Mouse (Mus musculus) liver, embryonic 12.5 days (tissue): Measurements from ENCODE around the gene Tmem273. TPM values are rescaled to one million over a fixed set of nuclear protein-coding genes. Genes with fewer than 3 reads are reported as not detected.

Experiments
- ATAC-seq: fragments of 200-750 bp; cut with Nextera tagmentation; 2 replicates; pipeline ENCODE4 v1.8.0; 2017; ENCODE audit warnings: moderate number of reproducible peaks, mild to moderate bottlenecking, moderate library complexity
- H3K27ac ChIP-seq: fragments of 300-500 bp; sonication (generic); 2 replicates; pipeline ENCODE4 v1.5.1; 2016; ENCODE audit warnings: mild to moderate bottlenecking
- H3K27me3 ChIP-seq: fragments of 300-500 bp; sonication (generic); replicated peaks from 2 replicates; pipeline ENCODE4 v1.6.1; 2016; ENCODE audit warnings: mild to moderate bottlenecking, moderate library complexity
- H3K36me3 ChIP-seq: fragments of 300-500 bp; sonication (generic); 2 replicates; pipeline ENCODE4 v1.6.1; 2016; ENCODE audit warnings: mild to moderate bottlenecking, moderate library complexity
- H3K4me1 ChIP-seq: fragments of 300-500 bp; sonication (generic); 2 replicates; pipeline ENCODE4 v1.6.1; 2016
- H3K4me2 ChIP-seq: fragments of 300-500 bp; sonication (generic); 2 replicates; pipeline ENCODE4 v1.6.1; 2016; ENCODE audit warnings: mild to moderate bottlenecking, moderate library complexity
- H3K4me3 ChIP-seq: fragments of 300-500 bp; sonication (generic); 2 replicates; pipeline ENCODE4 v1.5.1; 2016; ENCODE audit warnings: mild to moderate bottlenecking, moderate library complexity
- H3K9ac ChIP-seq: fragments of 300-500 bp; sonication (generic); 2 replicates; pipeline ENCODE4 v1.6.1; 2016; ENCODE audit warnings: mild to moderate bottlenecking, moderate library complexity
- H3K9me3 ChIP-seq: fragments of 300-500 bp; sonication (generic); replicated peaks from 2 replicates; pipeline ENCODE4 v1.6.1; 2016; ENCODE audit warnings: mild to moderate bottlenecking, moderate library complexity
- WGBS: fragments of 180-500 bp; shearing (Covaris S2); methylation state at CpG from one replicate; pipeline ENCODE4 v1.1.7; 2016; ENCODE audit not compliant: insufficient replicate concordance; 5-methylcytosine and 5-hydroxymethylcytosine counted together
- polyA plus RNA-seq: library from polyadenylated mRNA; unstranded; fragments of >200 nt; fragmentation: Nextera tagmentation; extraction: Ambion mirVana; gene quantifications from 2 replicates; pipeline ENCODE4 v1.2.1, GENCODE M21; 2016

Tmem273 gene
- polyA plus RNA-seq, 1 experiment from 2014 or later = 0.50 TPM

DNA sequence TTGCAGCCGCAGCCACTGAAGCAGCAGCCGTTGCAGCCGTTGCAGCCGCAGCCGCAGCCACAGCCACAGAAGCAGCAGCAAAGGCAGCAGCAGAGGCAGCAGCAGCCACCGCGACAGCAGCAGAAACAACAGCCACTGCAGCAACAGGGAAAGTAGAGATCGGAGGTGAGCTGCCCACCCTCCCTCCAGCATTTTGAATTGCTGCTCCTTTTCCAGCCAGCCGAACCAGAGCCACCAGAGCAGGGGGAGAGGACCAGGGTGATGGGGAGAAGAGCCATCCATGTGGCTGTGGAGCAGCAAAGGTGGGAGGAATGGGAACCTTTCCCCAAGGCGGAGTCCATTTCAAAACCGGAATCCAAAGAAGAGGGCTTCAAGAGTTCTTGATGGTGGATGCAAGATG lies 50.4 kb downstream of the Tmem273 start:
- no peak overlapping the region for H3K27ac ChIP-seq
- ATAC-seq = no peak
- no peak overlapping the region for H3K9ac ChIP-seq
- H3K4me3 ChIP-seq = no peak overlapping the region
- 76% methylated on average over 11 of the region's 11 CpGs for WGBS
- H3K9me3 ChIP-seq = no peaks in the 10 kb centered on the region
- H3K27me3 ChIP-seq = peaks cover 4% of the 10 kb centered on the region; the same call in 1 of the 2 replicates
- H3K4me2 ChIP-seq = no peak overlapping the region
- no peaks in the 10 kb centered on the region for H3K4me1 ChIP-seq
- H3K36me3 ChIP-seq = no peaks in the 10 kb centered on the region

DNA sequence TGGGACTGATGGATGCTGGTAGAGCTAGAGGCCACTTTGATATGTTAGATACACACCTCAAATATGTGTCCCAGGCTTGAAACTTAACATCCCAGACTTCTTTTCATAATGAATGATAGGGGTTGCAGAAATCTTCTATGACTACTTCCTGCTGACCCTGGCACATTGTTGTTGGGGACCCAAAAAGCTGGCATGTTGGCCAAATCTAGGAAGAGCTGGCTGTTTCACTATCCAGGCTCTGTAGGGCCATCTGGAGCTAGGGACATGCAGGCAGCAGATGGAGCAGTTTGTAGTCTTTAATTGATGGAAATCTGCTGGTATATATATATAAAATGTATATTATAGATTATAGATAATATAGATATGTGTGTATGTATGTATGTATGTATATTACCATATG lies 56.3 kb downstream of the Tmem273 start:
- no peak overlapping the region for H3K4me3 ChIP-seq
- H3K36me3 ChIP-seq = no peaks in the 10 kb centered on the region
- H3K4me1 ChIP-seq = no peaks in the 10 kb centered on the region
- ATAC-seq = no peak
- no peak overlapping the region for H3K4me2 ChIP-seq
- H3K27ac ChIP-seq = no peak overlapping the region
- H3K27me3 ChIP-seq = no peaks in the 10 kb centered on the region
- H3K9ac ChIP-seq = no peak overlapping the region
- no peaks in the 10 kb centered on the region for H3K9me3 ChIP-seq

DNA sequence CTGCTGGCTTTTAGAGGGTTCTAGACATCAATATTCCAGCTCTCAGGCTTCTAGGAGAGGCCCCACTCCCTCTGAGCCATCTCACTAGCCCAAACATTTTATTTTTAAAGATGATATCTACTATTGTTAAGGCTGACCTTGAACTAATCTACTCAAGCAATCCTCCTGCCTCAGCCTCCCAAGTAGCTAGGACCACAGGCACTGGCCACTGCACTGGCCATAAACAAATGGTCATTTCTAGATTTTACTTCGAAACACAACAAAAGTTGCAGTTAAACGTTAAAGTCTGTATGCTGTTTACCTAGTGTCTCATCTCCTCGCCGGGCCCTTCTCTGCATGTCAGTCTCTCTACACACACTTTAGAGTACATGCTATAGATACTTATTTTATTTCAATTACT lies 68.3 kb downstream of the Tmem273 start:
- Histone ChIP-seq H3K4me3 (no peak overlapping the region), H3K4me1 (no peaks in the 10 kb centered on the region), H3K4me2 (no peak overlapping the region), H3K27me3 (peaks cover 41% of the 10 kb centered on the region), H3K9me3 (no peaks in the 10 kb centered on the region), H3K27ac (no peak overlapping the region), H3K9ac (no peak overlapping the region), H3K36me3 (no peaks in the 10 kb centered on the region)
- 72% methylated on average over 4 of the region's 4 CpGs for WGBS
- ATAC-seq = no peak

DNA sequence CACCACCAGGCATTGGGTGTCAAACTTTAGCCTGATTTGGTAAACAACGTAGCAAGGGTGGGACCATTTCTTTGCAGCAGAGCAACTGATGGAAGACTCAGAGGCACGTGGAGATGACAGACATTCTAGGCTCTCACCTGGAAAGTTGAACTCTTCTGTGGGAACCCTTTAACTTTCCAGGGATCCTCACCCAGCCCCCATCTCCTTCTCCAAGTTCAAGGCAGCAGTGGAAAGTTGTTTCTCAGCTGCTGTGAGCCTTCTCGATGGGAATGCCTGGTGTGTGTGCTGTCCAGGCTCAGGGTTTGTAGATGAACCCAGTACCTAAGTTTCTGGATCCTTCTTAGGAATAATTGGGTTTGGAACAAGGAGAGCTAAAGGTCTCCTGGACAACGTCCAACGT lies 70.5 kb downstream of the Tmem273 start:
- Histone ChIP-seq H3K4me1 (peaks cover 11% of the 10 kb centered on the region; the same call in 1 of the 2 replicates), H3K36me3 (no peaks in the 10 kb centered on the region), H3K27me3 (peaks cover 47% of the 10 kb centered on the region), H3K27ac (no peak overlapping the region), H3K4me2 (peak overlapping the region; percentile 54), H3K9ac (no peak overlapping the region), H3K4me3 (peak overlapping the region; percentile 50; the same call in 1 of the 2 replicates), H3K9me3 (no peaks in the 10 kb centered on the region)
- ATAC-seq = no peak
- 28% methylated on average over 5 of the region's 5 CpGs for WGBS

DNA sequence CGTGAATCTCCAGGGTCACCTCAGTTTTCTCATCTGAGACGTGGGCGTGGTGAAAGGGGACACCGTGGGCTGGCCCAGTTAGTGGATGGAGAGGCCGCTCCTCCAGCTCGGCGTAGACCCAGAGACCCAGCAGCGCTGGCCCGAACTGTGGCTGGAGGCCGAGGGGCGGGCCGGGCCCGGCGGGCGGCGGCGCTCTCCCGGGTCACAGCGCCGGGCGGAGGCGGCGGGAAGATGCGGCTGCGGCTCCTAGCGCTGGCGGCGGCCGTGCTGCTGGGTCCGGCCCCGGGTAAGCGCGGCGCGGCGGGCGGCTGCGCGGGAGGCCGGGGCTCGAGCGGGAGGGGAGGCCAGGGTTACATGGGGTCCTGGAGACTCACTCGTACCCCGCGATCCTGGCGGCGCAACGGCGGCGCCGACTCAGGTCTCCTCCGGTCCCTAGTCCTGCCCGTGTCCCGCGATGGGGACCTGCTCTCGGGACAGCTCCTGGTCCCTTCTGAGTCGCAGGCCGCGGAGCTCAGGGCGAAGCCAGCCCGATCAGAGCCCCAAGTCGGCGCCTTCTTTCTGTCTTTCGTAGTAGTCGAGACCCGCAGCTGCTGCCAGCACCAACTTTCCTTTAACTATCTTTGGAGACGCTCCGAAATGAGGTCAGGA lies 71.0 kb downstream of the Tmem273 start, which contains the start of gene Vstm4:
TSS of gene Vstm4 (plus strand) at position 76 of the 648 bp plus-strand sequence.
- peak; percentile 24; the same call in 1 of the 2 replicates for ATAC-seq
- H3K9ac ChIP-seq = peak within 1 kb of the TSS; percentile 48

DNA sequence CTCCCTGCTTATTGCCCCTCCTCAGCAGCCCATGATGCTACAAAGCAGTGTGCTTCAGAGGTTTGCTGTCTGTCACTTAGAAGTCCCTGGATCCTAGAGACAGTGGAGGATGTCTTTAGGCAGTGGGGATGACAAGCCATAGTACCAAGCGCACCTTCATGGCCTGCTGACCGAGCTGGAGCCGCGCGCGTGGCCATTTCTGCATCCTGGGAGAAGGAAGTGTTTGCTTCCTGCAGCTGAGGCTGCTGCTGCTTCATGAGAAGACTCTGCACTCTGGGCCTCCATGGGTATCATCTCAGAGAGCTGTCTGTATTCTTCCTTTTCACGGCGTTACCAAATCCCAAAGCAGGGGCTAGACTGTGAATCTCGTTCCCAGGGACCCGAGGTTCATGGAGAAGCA lies 72.6 kb downstream of the Tmem273 start:
- Histone ChIP-seq H3K4me3 (no peak overlapping the region), H3K4me2 (no peak overlapping the region), H3K27ac (no peak overlapping the region), H3K9ac (no peak overlapping the region), H3K4me1 (peaks cover 11% of the 10 kb centered on the region; the same call in 1 of the 2 replicates), H3K27me3 (peaks cover 47% of the 10 kb centered on the region), H3K9me3 (no peaks in the 10 kb centered on the region), H3K36me3 (no peaks in the 10 kb centered on the region)
- ATAC-seq = no peak
- WGBS = 71% methylated on average over 10 of the region's 10 CpGs

More for the DNA sequence above, 71.0 kb downstream of the Tmem273 start, which contains the start of gene Vstm4:
- H3K4me2 ChIP-seq = peak within 1 kb of the TSS; percentile 54
- H3K36me3 ChIP-seq = no peaks in the 10 kb centered on the region
- no peak within 1 kb of the TSS for H3K27ac ChIP-seq
- H3K27me3 ChIP-seq = peaks cover 47% of the 10 kb centered on the region
- 1% methylated on average over 67 of the region's 68 CpGs for WGBS
- no peaks in the 10 kb centered on the region for H3K9me3 ChIP-seq
- H3K4me3 ChIP-seq = peak within 1 kb of the TSS; percentile 50
- peaks cover 11% of the 10 kb centered on the region; the same call in 1 of the 2 replicates for H3K4me1 ChIP-seq

DNA sequence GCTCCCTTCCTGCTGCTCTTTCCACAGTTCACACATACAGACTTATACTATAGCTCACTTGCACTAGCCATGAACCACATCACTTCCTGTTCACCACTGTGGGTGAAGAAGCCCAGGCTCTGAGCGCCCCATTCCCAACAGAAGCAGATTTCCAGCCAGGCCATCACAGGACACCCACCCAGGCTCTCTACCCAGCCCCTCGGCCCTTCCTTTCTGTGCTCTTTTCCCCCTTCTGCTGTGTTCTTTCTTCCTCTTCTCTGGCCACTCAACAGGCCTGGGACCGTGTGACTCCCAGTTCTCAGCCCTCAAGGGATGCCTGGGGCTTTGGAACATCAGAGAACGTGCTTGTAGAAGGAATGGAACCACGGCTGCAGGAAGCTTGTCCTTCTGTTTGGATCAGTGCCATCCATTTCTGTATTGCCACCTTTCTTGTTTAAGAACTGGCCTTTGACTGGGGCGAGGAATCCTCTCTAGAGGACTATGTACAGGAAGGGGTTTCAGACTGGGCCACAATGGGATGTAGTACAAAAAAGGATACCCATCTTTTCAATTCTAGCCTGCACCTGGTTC lies 73.3 kb downstream of the Tmem273 start:
- 53% methylated on average over 6 of the region's 6 CpGs for WGBS
- ATAC-seq = no peak
- H3K27me3 ChIP-seq = peaks cover 47% of the 10 kb centered on the region
- H3K36me3 ChIP-seq = no peaks in the 10 kb centered on the region
- no peak overlapping the region for H3K4me3 ChIP-seq
- H3K4me1 ChIP-seq = peaks cover 11% of the 10 kb centered on the region; the same call in 1 of the 2 replicates
- no peak overlapping the region for H3K4me2 ChIP-seq
- no peak overlapping the region for H3K27ac ChIP-seq
- no peak overlapping the region for H3K9ac ChIP-seq
- H3K9me3 ChIP-seq = no peaks in the 10 kb centered on the region

DNA sequence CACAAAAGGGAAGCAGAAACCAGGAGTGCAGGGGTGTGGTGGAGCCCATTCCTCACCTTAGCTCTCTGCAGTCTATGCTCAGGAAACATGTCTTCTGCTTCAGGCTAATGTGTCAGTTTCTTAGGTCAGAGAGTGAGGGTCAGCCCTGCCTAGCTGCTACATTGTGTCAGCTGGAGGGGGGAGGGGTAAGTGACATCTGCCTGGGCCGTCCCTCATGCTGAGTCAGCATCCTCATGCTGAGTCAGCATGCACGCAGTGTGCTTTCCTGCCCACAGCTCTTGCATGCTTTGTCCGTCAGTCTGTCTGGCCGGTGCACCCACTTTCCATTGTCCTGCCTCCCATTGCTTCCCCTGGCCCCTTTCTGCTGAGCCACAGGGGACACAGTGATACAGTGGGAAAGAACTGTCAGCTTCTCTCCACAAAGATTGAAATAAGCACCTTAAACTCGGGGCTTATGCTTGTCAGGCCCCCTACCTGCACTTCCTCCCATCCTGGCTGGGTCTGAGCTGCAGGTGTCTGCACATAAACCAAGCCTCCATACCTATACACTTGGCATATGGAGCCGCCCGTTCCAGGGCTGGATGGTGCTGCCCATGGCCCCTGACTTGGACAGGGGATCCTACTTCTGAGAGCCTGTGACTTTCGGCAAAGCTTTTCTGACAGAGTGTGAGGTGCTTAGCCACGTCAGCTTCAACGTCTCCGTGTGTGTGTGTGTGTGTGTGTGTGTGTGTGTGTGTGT lies 74.2 kb downstream of the Tmem273 start:
- peaks cover 46% of the 10 kb centered on the region for H3K27me3 ChIP-seq
- H3K27ac ChIP-seq = 0 out of 2 replicates have a peak overlapping the region, but pooled peaks have one; percentile 23
- H3K36me3 ChIP-seq = no peaks in the 10 kb centered on the region
- no peaks in the 10 kb centered on the region for H3K9me3 ChIP-seq
- 41% methylated on average over 11 of the region's 11 CpGs for WGBS
- no peak overlapping the region for H3K9ac ChIP-seq
- H3K4me1 ChIP-seq = peaks cover 11% of the 10 kb centered on the region; the same call in 1 of the 2 replicates
- ATAC-seq = no peak
- no peak overlapping the region for H3K4me3 ChIP-seq
- no peak overlapping the region for H3K4me2 ChIP-seq

DNA sequence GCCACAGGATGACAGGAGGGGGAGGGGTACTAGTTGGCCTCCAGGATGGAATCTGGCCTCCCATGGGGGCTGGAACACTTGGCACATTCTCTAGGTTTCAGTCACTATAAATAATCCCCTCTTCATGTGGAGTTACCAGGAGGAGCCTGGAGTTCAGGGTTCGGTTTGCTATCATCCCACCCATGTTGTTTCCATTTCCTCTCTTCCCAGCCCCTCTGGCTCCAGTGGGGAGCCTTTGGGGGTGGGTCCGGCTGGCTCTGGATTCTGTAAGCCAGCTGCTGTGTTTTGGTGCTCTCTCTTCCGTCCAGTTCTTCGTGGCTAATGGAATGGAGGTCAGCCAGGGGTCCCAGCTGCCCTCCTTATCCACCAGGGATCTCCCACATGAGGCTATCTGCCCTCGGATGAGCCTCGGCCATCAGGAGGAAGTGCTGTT lies 75.4 kb downstream of the Tmem273 start:
- peak; percentile 58; the same call in 1 of the 2 replicates for ATAC-seq
- no peak overlapping the region for H3K4me3 ChIP-seq

DNA sequence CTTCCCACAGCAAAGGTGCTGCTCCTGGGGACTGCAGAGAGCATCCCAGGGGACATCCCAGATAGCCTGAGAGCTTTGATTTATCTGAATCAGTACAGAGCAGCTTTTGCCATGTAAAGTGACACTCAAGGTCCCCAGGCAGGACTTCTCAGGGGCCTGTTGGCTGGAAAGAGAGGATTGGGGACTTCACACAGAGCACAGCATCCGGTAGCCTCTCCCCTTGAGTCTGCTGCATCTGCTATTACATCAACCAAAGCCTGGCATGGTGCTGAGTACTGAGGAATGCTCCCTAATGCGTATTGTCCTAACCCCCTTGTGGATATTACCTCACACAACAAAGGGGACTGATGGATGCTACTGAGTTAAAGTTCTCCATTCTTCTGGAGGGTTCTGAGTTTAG lies 75.9 kb downstream of the Tmem273 start:
- Histone ChIP-seq H3K27me3 (peaks cover 30% of the 10 kb centered on the region), H3K4me3 (no peak overlapping the region), H3K9me3 (no peaks in the 10 kb centered on the region), H3K9ac (no peak overlapping the region), H3K4me2 (no peak overlapping the region), H3K4me1 (peaks cover 11% of the 10 kb centered on the region; the same call in 1 of the 2 replicates), H3K27ac (0 out of 2 replicates have a peak overlapping the region, but pooled peaks have one; percentile 40), H3K36me3 (no peaks in the 10 kb centered on the region)
- 28% methylated on average over 2 of the region's 2 CpGs for WGBS
- ATAC-seq = no peak

More for the DNA sequence above, 75.4 kb downstream of the Tmem273 start:
- no peak overlapping the region for H3K9ac ChIP-seq
- H3K4me1 ChIP-seq = peaks cover 11% of the 10 kb centered on the region; the same call in 1 of the 2 replicates
- H3K4me2 ChIP-seq = no peak overlapping the region
- 0 out of 2 replicates have a peak overlapping the region, but pooled peaks have one; percentile 40 for H3K27ac ChIP-seq
- no peaks in the 10 kb centered on the region for H3K36me3 ChIP-seq
- peaks cover 35% of the 10 kb centered on the region for H3K27me3 ChIP-seq
- WGBS = 32% methylated on average over 6 of the region's 6 CpGs
- no peaks in the 10 kb centered on the region for H3K9me3 ChIP-seq

DNA sequence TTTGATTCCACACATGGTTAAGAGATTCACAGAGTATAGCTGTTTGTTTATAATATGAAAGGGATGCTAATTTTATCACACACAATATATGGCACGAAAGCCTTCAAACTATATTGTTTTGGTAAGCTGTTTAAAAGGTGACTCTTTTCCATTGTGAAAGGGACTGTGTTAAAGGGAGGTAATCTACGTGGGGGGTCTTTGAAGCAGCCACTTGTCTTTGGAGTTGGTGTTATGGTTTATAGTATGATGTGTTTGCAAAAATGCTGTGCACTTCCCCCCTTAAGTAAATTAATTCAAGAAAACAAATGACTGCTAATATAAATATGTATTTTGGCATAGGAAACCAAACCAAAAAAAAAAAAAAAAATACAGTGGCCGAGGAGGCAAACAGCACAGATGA lies 79.6 kb downstream of the Tmem273 start:
- no peaks in the 10 kb centered on the region for H3K36me3 ChIP-seq
- no peak overlapping the region for H3K9ac ChIP-seq
- H3K4me2 ChIP-seq = no peak overlapping the region
- ATAC-seq = no peak
- no peak overlapping the region for H3K4me3 ChIP-seq
- H3K4me1 ChIP-seq = 0 out of 2 replicates have a peak, but pooled peaks cover 4% of the 10 kb centered on the region
- H3K27me3 ChIP-seq = no peaks in the 10 kb centered on the region
- WGBS = 66% methylated on average over 3 of the region's 3 CpGs
- no peak overlapping the region for H3K27ac ChIP-seq
- H3K9me3 ChIP-seq = no peaks in the 10 kb centered on the region
